Mouse (Mus musculus) heart, adult 18-20 months (tissue): ENCODE data around the gene Bbc3. TPM values are rescaled to one million over a fixed set of nuclear protein-coding genes. Genes with fewer than 3 reads are reported as not detected.
A peak's percentile ranks its signal among the peaks of the same experiment; 100 is the strongest.
"Not testable (repeated sequence)": the region's sequence is repeated elsewhere in the genome, so short reads cannot be mapped to it uniquely, and the experiment has no call there.

Source experiments
- DNase-seq, 2 experiments: peaks; one replicate each; pipeline ENCODE4 v3.0.0; 2021 to 2022; ENCODE audit warnings: mixed read lengths in 1 of 2
- total RNA-seq, 2 experiments: library from RNA; stranded (reverse); gene quantifications; 2 replicates each; pipeline ENCODE4 v1.2.3; 2021

Bbc3 gene
- total RNA-seq, 2 experiments from 2014 or later, result 3.8 to 5.6 TPM

DNA sequence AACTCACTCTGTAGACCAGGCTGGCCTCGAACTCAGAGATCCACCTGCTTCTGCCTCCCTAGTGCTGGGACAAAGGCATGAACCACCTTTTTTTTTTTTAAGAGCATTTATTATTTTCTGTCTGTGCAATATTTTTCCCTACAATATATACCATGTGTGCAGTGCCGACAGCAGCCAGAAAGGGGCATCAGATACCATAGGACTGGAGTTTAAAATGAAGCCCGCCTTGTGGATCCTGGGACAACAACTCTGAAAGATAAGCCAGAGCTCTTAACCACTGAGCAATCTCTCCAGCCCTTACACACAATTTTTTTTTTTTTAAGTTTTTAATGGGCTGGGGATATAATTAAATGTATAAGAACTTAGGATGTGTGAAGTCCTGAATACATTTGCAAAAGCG lies 13.8 kb upstream of the Bbc3 start:
- peak; percentile 28 to 49 for DNase-seq

GRCm38 (mm10) chr7:16294837-16295236 lies 13.4 kb upstream of the Bbc3 start:
- peak; percentile 97 for DNase-seq

DNA sequence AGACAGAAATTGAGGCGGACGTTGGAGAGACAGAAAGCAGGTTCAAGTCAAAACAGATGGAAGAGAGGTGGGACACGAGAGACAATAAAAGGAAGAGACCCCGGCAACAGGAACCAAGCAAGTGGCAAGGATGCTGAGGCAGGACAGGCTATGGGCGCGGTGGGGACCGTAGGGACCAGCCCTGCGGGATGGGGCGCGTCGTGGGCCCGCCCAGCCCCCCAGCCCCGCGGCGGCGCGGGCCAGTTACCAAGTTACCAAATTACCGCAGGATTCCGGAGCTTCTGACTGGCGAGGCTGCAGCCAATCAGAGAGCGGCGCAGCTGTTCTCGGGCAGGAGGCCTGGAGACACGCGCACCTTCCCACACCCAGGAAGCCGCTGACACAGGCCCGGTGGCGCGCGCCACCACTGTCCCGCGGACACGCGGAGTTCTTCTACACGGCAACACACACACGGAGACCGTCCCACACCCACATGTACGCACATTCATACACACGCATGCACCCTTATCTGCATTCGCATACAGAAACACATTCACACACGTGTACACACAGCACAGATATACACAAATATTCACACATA lies 12.8 kb upstream of the Bbc3 start:
- peak; percentile 85 to 93 for DNase-seq

DNA sequence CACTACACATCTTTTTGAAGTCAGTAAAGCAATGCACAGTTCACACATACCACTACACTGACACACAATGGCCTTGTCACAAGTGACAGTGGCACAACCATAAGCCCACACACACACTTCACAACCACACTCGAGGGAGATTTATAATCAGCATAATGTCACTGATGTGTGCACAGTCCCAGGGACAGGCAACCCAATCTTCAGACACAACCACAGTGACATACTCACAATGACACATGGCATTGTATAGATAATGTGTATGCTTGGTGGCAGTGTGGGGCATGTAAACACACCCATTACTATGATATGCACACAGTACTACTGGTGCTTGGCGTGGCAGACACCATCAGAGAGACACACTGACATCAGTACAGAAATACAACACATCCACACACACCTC lies 12.0 kb upstream of the Bbc3 start:
- DNase-seq, result no peak

DNA sequence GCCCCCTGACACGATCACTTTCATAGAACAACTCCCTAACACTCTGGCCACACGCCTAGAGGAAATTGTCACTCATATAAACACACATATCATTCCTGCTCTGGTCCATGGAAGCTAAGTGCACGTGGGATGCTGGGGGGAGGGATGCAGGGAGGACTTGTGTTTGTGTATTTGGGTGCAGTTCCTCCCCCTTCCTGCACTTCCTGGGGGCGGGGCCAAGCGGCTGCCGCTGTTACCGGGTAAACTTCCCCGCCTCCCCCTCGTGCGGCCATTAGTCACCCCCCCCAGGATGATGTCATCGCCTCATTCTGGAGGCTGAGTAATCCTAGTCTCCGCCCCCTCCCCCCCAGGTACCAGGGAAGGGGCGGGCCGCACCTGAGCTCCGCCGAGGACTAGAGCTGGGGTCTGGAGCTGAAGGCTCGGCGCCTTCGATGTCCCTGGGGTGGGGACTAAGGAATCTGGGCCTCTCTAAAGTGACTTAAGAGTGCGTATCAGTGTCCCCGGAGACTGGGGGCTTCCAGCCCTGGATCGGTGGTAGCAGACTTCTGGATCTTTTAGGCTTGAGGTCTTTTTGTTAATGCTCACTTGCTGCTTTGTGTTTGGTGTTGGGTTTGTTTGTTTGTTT lies 11.3 kb upstream of the Bbc3 start:
- peak; percentile 93 to 94 for DNase-seq

GRCm38 (mm10) chr7:16297616-16298015 lies 10.6 kb upstream of the Bbc3 start:
- DNase-seq, result no peak

DNA sequence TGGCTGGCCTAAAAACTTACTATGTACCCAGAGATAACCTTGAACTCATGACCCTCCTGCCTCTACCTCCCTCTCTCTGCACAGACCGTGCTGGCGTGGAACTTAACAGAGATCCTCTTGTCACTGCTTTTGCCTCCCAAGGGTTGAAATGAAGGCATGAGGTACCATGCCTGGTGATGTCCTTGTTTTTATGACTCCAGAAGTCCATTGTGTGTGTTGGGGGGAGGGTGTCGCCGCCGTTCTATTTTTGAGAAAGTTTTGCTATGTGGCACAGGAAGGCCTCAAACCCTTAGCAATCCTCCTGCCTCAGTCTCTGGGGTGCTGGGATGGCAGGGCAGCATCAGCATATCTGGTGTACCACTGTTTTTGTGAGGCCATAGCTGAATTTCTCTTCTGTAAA lies 9.3 kb upstream of the Bbc3 start:
- DNase-seq, result no peak

GRCm38 (mm10) chr7:16299419-16300035 lies 8.7 kb upstream of the Bbc3 start:
- DNase-seq, result peak; percentile 86 to 91

- DNase-seq, result not testable (repeated sequence)
Measured at GRCm38 (mm10) chr7:16307141-16307540, 1.1 kb upstream of the Bbc3 start.

GRCm38 (mm10) chr7:16308555-16309317 lies 543 bp downstream of the Bbc3 start:
- peak; percentile 32 to 41 for DNase-seq

DNA sequence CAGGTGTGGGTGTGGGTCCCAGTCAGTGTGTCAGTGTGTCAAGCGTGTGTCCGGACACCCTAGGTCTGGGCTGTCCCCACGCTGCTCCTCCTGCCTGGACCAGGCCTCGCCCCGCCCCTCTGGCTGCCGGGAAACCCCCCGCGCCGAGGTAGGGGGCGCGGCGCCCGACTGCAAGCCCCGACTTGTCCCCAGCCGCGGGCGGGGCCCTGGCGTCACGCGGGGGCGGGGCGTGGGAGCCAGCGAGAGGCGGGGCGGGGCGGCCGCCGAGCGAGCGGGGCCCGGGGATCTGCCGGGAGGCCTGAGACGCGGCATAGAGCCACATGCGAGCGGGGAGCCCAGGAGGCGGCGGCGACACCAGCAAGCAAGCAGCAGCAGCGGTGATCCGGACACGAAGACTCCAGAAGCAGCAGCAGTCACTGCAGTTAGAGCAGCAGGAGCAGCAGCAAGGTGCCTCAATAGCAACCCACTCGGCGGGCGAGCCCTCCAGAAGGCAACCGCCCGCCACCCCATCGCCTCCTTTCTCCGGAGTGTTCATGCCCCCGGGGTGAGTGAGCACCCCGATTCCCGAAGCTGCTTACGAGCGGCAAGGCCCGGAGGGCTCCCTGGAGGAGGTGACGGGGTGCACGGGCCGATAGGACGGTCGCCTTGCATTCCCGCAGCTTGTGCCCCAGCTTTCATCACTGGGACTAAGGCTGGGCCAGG lies 1.3 kb downstream of the Bbc3 start:
- peak; percentile 93 to 95 for DNase-seq

- DNase-seq, result peak; percentile 91 to 94
Measured at GRCm38 (mm10) chr7:16310020-16310520, 1.9 kb downstream of the Bbc3 start.

DNA sequence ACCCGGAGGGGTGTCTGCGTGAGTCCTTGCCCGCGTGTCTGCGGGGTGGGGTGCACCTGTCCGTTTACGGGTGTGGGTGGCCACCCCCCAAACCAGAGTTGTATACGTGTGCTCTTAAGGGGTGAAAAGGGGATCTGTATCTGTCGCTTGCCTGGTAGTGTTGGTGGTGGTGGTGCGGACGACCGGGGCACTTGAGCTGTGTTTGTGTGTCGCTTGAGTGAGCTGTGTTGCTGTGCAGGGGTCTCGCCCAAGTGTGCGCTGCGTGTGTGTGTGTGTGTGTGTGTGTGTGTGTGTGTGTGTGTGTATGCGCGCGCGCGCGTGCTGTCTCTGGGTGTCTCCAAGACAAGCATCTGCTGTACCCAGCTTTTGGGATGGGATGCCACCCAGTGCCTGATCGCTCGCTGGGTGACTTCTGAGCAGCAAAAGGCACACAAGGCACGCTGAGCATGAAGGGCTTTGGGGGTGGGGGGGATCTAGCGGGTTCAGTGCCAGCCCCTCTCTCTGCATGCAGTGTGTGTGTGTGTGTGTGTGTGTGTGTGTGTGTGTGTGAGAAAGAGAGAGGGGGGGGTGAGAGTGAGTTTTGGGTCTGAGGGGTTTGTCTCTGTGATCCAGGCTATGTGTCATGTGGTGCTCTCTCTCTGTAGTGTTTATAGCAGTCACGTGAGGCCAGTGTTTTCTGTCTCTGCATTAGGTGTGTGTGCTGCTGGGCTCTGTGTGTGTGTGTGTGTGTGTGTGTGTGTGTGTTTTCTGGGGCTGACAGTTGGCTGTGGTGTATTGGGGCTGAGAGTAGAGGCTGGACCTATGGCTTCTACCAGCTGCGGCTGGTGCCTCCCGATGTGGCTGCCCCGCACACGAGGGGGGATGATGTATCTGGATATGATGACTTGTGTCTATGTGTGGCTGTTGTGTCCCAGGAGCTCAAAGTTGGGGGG lies 2.6 kb downstream of the Bbc3 start:
- peak; percentile 41 to 73 for DNase-seq

DNA sequence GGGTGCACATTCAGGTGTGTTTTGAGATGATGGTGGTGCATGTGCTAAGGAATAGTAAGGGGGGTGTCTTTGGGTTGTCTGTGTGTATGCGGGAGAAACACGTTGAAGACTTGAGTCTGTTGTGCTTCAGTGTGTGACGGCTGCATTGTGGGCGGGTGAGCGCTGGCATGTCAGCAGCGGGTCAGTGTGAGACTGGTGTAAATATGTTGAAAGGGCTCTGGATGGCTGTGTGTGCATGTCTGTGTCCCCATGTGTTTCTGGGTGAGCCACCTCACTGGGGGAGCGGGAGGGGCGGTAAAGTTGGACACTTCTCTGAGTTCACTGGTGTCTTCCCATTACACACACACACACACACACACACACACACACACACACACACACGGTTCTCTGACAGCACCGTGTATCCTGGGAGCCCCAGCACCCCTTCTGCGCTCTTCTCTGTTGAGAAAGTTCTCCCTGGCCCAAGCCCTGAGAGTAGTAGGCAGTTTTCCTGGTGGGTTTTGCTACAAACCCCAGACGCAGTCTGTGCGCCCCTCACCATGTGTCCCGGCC lies 3.3 kb downstream of the Bbc3 start:
- DNase-seq, result peak; percentile 47 to 73

DNA sequence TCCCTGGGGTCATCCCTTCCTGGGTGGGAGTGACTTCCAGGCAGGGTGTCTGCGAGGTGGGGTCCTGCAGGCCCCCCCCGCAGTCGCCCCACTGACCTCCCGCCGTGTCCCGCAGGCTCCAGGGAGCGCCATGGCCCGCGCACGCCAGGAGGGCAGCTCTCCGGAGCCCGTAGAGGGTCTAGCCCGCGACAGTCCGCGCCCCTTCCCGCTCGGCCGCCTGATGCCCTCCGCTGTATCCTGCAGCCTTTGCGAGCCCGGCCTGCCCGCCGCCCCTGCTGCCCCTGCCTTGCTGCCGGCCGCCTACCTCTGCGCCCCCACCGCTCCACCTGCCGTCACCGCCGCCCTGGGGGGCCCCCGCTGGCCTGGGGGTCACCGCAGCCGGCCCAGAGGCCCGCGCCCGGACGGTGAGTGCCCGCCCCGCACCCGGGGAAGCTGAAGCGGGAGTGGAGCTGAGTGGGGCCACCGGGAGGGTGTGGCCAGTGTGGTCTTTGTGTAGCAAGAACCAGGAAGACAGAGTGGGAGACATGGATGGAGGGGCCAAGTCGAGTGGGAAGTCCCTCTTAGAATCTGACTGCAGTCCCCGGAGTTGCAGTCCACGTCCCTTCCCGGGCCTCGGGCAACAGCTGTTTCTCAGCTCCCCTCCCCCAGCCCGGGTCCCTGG lies 3.9 kb downstream of the Bbc3 start:
- peak; percentile 71 to 76 for DNase-seq

GRCm38 (mm10) chr7:16312672-16313311 lies 4.6 kb downstream of the Bbc3 start:
- peak; percentile 87 to 90 for DNase-seq

DNA sequence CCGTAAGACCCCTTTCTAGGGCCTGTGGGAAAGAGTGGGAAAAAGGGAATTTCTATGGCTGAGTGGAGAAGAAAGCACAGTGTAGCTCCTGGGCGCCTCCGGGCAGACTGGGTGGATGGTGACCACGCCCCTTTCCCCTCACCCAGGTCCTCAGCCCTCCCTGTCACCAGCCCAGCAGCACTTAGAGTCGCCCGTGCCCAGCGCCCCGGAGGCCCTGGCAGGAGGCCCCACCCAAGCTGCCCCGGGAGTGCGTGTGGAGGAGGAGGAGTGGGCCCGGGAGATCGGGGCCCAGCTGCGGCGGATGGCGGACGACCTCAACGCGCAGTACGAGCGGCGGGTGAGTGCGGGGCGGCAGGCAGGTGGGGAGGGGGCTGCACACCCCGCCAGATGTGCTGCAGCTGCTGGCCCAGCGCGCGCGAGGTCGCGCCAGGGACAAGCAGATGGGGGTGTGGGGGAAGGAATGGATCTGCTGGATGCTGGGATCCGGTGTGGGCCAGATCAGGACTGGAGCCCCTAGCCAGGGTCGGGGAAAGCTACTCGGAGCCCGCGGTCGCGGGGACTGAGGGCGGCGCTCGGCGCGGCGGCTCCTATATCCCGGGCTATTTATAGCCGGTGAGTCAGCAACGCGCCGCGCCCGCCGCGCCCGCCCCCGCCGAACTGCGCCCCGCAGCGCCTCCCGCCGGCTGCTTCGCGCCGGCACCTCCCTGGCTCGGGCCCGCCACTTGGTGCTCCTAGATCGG lies 5.5 kb downstream of the Bbc3 start:
- DNase-seq, result peak; percentile 92

GRCm38 (mm10) chr7:16314221-16314775 lies 6.1 kb downstream of the Bbc3 start:
- no peak for DNase-seq
